Mouse (Mus musculus) lung, postnatal 14 days (tissue): Measurements from ENCODE around the gene Nfatc2.

Experiments used
- DNase-seq: peaks from one replicate; pipeline ENCODE4 v3.0.0; 2021

Gene Nfatc2

DNA sequence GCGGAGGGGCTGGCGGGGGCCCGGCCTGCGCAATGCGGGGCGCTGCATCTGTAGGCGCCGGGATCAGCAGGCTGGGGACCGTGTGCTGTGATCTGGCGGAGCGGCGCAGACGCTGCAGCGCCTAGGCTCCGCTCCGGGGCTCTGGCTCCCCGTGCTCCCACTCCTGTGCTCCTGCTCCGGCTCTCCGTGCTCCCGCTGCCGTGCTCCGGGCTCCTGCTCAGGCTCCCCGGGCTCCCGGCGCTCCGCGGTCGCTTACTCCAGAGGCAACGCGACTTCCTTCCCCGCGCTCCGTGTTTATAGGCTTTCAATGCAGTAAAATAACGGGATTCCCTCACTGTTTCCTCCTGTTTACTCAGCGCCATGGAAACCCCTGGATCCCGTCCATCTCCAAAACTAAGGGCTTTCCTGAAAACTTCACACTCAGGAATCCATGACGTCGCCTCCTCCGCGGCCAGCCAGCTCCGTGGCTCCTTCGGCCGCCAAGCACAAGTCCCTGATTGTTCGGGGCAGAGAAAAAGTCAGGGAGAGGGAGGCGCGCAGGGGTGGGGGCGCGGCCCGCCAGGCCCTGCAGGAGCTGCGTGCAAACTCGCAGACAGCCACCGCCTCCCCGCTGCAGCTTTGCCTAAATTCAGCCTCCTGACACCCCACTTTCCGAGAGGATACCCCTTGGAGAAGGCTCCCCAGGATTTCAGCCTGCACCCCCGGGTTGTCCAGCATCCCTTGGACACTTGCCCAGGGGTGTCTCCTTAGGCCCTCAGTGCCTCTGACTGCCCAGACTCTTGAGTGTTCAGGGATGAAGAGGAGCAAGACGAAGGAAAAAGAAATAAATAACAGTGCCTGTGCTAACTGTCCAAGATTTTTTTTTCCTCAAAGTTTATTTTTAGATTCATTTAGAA lies at the start of gene Nfatc2:
Gene Nfatc2, minus strand, starts transcription at position 167 of the 896 bp plus-strand sequence.
- peak; percentile 87 for DNase-seq

- no peak for DNase-seq
Measured at GRCm38 (mm10) chr2:168648171-168648570, 46.7 kb upstream of the Nfatc2 start.

GRCm38 (mm10) chr2:168644855-168645254 lies 43.4 kb upstream of the Nfatc2 start:
- DNase-seq = no peak

GRCm38 (mm10) chr2:168643524-168644177 lies 42.2 kb upstream of the Nfatc2 start:
- DNase-seq = no peak

- DNase-seq = no peak
Measured at GRCm38 (mm10) chr2:168642187-168642586, 40.7 kb upstream of the Nfatc2 start.

DNA sequence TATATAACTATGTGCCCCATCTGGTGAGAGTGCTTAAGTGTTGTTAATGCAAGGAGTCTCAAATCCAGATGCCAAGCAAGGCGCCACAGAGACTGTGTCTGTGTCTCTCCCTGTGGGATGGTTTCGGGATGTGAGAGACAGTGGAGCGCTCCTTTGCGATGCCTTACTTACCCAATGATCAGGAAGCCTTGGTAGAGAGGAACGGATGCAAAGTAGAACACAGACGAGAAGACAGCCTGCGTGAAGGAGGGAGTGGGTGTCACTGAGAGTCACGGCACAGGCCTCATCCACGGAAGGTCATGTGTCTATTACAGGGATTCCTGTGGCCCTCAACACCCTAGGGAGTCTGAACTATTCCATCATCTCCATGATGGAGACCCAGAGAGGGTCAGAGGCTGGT lies 39.0 kb upstream of the Nfatc2 start:
- DNase-seq = no peak

GRCm38 (mm10) chr2:168634881-168635280 lies 33.4 kb upstream of the Nfatc2 start:
- DNase-seq = no peak

DNA sequence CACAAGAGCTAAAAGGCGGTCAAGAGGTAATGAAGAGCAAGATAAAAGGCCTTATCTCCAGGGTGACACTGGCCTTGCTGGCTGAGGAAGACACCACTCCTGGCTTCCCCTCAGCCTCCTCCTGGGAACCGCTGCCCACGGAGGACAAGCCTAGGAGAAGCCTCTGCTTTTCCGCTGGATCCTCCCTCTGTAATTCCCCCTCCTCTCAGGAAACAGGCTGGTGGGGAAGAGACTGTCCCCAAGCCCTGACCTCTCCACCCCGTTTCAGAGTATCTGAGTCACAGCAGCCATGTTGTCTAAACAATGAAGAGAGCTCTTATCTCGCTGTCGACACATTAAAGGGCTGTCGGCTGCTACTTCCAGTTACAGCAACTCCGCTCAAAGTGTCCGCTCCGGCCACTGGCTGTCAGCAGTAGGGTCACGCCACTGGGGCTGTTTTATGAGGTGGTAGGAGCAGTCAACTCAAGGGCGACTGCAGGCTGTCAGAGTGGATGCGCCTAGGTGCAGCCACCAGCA lies 31.9 kb upstream of the Nfatc2 start:
- DNase-seq = no peak

DNA sequence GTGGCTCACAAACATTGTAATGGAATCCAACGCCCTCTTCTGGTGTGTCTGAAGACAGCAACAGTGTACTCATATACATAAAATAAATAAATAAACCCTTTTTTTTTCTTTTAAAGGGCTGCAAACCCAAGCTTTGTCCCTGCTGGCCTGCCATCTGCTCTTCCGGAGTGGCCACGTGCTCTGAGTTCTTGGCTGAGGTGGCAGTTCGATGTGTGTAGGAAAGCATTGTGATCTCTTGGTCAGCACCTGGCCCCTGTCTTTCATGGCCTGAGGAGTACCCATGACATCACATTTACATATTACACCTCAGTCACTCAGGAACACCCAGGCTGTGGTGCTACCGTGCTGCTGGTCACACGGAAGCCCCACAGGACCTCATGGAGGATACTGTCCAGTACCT lies 31.1 kb upstream of the Nfatc2 start:
- DNase-seq = no peak

DNA sequence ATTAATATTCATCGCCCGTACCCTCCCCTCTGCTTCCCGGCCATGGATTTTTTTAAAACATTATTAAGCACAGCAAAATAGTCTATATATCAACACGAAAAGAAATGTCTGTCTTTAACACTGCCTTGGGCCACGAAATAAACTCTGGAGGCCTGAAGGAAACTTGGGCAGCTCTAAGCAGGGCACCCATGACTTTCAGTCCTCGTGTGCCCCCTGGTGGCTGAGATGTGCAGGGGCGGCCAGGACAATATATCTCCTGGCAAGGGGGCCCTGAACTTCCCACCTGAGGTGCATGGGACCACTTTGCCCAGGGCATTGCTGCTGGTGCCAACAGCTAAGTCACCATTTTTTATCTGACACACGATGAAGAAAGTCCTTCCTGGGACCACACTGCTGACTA lies 27.3 kb upstream of the Nfatc2 start:
- DNase-seq = peak; percentile 90

- DNase-seq = no peak
Measured at GRCm38 (mm10) chr2:168627829-168628770, 26.6 kb upstream of the Nfatc2 start.

GRCm38 (mm10) chr2:168626385-168626784 lies 24.9 kb upstream of the Nfatc2 start:
- no peak for DNase-seq

DNA sequence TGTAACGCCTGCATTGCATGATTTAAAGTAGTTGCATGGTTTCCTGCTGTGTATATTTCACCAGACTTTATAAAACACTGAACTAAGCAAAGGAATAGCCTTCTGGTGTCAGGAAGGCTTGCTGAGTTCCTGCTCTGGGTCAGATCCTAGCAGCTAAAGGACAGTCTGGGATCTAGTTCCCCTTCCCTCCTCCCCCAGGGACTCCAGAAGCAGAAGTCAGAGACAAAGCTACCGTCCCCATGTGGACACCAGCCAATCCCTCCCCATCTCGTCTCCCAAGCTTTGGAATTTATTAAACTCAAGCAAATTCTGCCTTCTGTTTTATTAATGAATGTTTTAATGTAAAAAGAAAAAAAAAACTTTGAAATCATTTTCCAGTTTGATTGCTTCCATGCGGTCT lies 23.6 kb upstream of the Nfatc2 start:
- DNase-seq = no peak

DNA sequence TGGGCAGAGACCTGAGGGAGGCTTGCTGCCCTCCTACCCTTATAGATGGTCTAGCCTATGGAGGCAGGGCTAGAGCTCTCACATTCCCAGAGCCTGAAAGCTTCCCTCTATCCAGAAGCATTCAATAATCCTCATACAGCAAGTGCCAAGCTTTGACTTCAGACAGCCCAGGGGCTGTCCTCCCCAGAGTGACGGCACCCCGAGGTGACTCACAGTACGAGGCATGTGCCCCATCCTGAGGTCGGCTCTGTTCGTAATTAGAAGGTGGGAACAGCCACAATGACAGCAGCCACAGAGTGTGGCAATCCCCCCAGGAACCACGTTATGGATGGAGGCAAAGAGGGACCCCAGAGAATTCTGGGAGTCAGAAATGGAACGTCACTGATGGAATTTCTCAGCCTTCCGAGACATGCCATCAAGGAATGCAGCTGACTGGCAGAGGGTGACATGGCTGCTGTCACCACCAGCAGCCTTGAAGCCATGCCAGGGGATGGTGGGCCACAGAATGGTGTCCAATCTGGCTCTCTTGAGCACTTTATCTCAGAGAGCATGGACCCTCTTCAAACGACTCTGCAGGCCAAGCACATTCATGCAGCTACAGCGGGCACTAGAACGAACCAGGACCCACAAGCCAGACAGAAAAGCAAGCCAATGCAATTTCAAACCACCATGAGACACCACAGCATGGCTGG lies 19.8 kb upstream of the Nfatc2 start:
- no peak for DNase-seq

- DNase-seq = no peak
Measured at GRCm38 (mm10) chr2:168618205-168618717, 16.8 kb upstream of the Nfatc2 start.

DNA sequence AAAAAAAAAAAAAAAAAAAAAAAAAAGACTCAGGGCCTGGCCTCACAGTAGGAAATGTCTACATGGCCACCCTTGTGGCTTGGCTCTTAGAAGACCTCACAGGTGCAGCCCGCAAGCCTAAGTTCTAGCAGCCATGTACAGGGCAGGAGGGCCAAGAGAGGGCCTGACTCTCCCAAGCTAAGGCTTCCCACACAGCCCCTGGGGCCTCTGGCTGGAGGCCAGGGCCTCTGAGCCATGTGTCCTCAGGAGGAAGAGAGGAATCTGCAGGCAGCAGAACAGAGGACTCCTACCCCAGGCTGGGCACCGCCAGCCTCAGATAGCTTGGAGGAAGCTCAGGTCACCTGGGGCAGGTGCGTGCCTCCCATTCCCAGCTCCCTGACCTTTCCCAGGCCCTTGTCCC lies 13.7 kb upstream of the Nfatc2 start:
- no peak for DNase-seq

- DNase-seq = peak; percentile 53
Measured at GRCm38 (mm10) chr2:168614170-168614872, 12.9 kb upstream of the Nfatc2 start.

DNA sequence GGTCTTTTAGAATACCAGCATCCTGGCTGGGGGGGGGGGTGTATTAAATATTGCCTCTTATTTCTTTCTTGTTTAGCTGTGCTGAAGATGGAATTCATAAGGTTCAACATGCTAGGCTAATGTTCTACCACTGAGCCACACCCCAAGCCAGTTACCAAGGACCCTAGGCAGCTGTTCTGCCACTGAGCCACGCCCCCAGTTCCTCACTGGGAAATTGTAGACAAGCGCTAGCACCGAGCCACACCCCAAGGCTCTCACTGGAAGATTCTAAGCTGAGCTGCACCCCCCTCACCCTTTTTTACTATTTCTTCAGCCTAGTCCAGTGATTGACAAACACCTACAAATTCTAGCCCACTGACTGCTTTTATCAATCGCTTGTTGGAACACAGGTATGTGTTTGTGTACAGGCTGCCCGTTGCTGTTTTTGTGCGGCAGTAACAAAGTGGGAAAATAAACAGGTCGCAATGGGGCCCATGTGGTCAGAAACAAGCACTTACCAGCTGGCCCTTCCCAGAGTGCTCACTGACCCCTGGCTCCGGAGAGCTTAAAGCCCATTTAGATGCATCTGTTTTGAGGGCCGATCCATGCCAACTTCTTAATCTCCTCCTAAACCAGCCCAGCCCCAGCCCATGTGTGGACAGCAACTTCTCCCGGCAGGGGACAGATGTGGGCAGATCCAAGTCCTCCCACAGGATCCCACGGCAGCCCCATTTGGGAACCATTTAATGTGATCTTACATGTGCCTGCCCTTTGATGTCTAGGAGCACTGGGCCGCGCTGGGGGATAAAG lies 11.8 kb upstream of the Nfatc2 start:
- no peak for DNase-seq

- DNase-seq = no peak
Measured at GRCm38 (mm10) chr2:168610941-168611340, 9.5 kb upstream of the Nfatc2 start.

DNA sequence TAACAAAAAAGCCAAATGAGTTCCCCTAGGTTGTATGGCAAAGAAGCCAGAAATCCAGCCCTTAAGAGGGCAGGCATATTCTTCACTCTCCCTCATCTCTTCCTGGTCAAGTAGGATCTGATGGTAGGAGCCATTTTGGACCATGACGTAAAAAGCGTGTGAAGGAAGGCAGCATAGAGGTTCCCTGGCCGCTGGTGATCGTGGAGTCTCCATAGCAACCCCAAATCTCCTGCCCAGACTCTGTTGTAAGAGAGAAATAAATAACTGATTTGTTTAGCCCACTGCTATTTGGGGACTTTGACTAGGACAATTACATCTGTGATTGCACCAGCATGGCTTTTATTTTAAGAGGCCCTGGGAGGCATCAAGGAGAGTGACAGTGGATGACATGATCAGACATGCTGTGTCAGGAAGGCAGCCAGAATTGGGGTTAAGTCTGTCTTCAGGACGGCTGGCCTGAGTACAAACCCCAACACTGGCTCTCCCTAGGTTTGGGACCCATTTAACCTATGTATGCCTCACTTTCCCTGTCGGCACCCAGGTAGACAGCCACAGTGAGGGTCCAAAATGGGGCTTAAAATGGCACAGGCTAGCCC lies 8.3 kb upstream of the Nfatc2 start:
- DNase-seq = no peak
